ENCODE assay signal across 13 mouse cellular contexts in the genomic region with DNA sequence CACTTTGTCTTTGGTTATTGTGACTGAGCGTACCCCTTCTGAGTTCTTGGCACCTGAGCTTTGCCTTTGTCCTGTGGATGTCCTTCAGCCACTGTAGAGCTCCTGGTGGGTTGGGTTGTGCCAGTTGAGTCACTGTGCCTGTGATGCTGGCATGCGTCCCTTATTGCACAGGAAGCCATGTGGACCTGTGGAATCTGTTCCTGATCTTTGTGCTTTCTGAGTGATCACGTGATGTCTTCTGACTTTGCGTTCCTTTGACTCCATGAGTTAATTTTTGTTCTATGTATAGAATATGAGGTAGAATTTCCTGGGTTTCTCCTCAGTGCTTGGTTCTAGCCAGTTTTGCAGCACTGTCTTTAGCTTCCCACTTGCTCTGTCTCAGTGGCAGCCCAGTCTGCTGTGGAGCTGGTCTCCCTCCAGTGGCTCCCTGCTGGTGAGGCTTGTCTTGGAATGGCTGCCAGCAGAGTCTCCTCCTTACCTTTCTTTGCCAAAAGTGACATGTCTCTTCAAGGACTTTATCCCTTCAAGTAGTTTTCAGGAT. TPM values are rescaled to one million over a fixed set of nuclear protein-coding genes. Genes with fewer than 3 reads are reported as not detected.
A peak's percentile ranks its signal among the peaks of the same experiment; 100 is the strongest.
DNase-seq lines count a peak whose midpoint lies in the region; ATAC-seq and TF ChIP-seq lines count a peak whose summit lies in the region.
"Had no signal": no experiment of that assay in that cellular context is flagged by ENCODE, and none has a peak within 500 bp of the region (broad histone marks: within the 10 kb centered on the region; RNA-seq: fewer than 3 reads in every experiment).

No protein-coding gene starts in this region.

- H3K4me2 ChIP-seq in hindbrain, postnatal 0 days (ENCODE audit: low read depth, low read length), result no peak overlapping the region
- H3K4me2 ChIP-seq in hindbrain, embryonic 12.5 days (replicated peaks), result no peak overlapping the region

- no peak for TF ChIP-seq POLR2A in lung, adult 2 months (IDR thresholded peaks at IDR 0.05; ENCODE audit: borderline replicate concordance, extremely low read depth, low read depth, low read length)

- H3K27me3 ChIP-seq in hindbrain, postnatal 0 days (ENCODE audit: insufficient read depth, low read length), result no peaks in the 10 kb centered on the region
- no peaks in the 10 kb centered on the region for H3K27me3 ChIP-seq in hindbrain, embryonic 12.5 days

- H3K36me3 ChIP-seq in hindbrain, postnatal 0 days (ENCODE audit: insufficient read depth, low read length), result peaks cover 7% of the 10 kb centered on the region
- peaks cover 61% of the 10 kb centered on the region for H3K36me3 ChIP-seq in hindbrain, embryonic 12.5 days

- DNase-seq in adrenal gland, postnatal 14 days, result peak; percentile 66
- DNase-seq in adrenal gland, postnatal 4 days (ENCODE audit: low spot score in 2 of 2), result no peak
- DNase-seq in hindbrain, postnatal 0 days (ENCODE audit: low spot score), result peak; percentile 15
- peak; percentile 36 for DNase-seq in lung, postnatal 14 days
- DNase-seq in lung, adult 2 months, result no peak
- DNase-seq in lung, postnatal 36 days, result peak; percentile 39
- DNase-seq in urinary bladder, postnatal 4 days (ENCODE audit: low spot score in 2 of 2), result no peak
- DNase-seq: cerebellum, adult 2 months; thymus, postnatal 4 days had no signal

- H3K4me1 ChIP-seq in hindbrain, postnatal 0 days (ENCODE audit: insufficient read depth, low read length), result no peaks in the 10 kb centered on the region
- peaks cover 18% of the 10 kb centered on the region for H3K4me1 ChIP-seq in hindbrain, embryonic 12.5 days
- peaks cover 3% of the 10 kb centered on the region; the same call in 1 of the 2 replicates for H3K4me1 ChIP-seq in lung, adult 2 months (ENCODE audit: control insufficient read depth, insufficient read depth, low read length)

- ATAC-seq in hindbrain, postnatal 0 days, result no peak
- ATAC-seq in hindbrain, embryonic 12.5 days (ENCODE audit: low FRiP score), result no peak

- H3K4me3 ChIP-seq in hindbrain, postnatal 0 days (ENCODE audit: low read length), result no peak overlapping the region
- no peak overlapping the region for H3K4me3 ChIP-seq in hindbrain, embryonic 12.5 days
- H3K4me3 ChIP-seq in lung, adult 2 months (replicated peaks; ENCODE audit: extremely low read depth, low read depth, low read length), result no peak overlapping the region
- H3K4me3 ChIP-seq: erythroblast, embryonic 14.5 days had no signal

- 83% methylated on average over 4 of the region's 4 CpGs for WGBS in hindbrain, postnatal 0 days
- 95% methylated on average over 4 of the region's 4 CpGs for WGBS in hindbrain, embryonic 12.5 days
- 66% methylated on average over 4 of the region's 4 CpGs for WGBS in lung, adult 2 months

- no peak for TF ChIP-seq CTCF in hindbrain, postnatal 0 days (IDR thresholded peaks at IDR 0.05; ENCODE audit: low read depth)
- no peak for TF ChIP-seq CTCF in lung, adult 2 months (IDR thresholded peaks at IDR 0.05; ENCODE audit: insufficient read depth, low read length)

- H3K27ac ChIP-seq in hindbrain, postnatal 0 days, result no peak overlapping the region
- no peak overlapping the region for H3K27ac ChIP-seq in hindbrain, embryonic 12.5 days
- H3K27ac ChIP-seq: liver, embryonic 14.5 days had no signal

- no peak overlapping the region for H3K9ac ChIP-seq in hindbrain, postnatal 0 days (replicated peaks; ENCODE audit: low read length)
- H3K9ac ChIP-seq in hindbrain, embryonic 12.5 days, result no peak overlapping the region
- H3K9ac ChIP-seq: liver, embryonic 14.5 days had no signal

- no peaks in the 10 kb centered on the region for H3K9me3 ChIP-seq in hindbrain, postnatal 0 days (ENCODE audit: low read length)
- H3K9me3 ChIP-seq in hindbrain, embryonic 12.5 days (replicated peaks), result no peaks in the 10 kb centered on the region

RNA-seq across cellular contexts. Expression of a gene that starts 19.8 kb away (rescaled TPM):
- 69.4 and 71.3 TPM in 2 replicates for total RNA-seq in adrenal gland, postnatal 14 days (2021)
- 100 to 1,000 TPM; 108 to 110 TPM for total RNA-seq in adrenal gland, postnatal 4 days (2021)
- 105 and 130 TPM in 2 replicates for total RNA-seq in hindbrain, postnatal 0 days (2014; rRNA removed)
- 143 and 148 TPM in 2 replicates for polyA plus RNA-seq in hindbrain, postnatal 0 days (2015; fragmentation: Nextera tagmentation; extraction: Ambion mirVana)
- polyA plus RNA-seq in hindbrain, embryonic 12.5 days (2016; fragmentation: Nextera tagmentation; extraction: Ambion mirVana), result 144 and 151 TPM in 2 replicates
- polyA plus RNA-seq in lung, adult 2 months (2012; rRNA removed), result 86.9 and 95.8 TPM in 2 replicates

RNA-seq across cellular contexts. Expression of a gene that starts 21.0 kb away (rescaled TPM):
- 46.4 and 52.5 TPM in 2 replicates for total RNA-seq in adrenal gland, postnatal 14 days (2021)
- 10 to 100 TPM; 49.5 to 52.5 TPM for total RNA-seq in adrenal gland, postnatal 4 days (2021)
- total RNA-seq in hindbrain, postnatal 0 days (2014; rRNA removed), result 57.6 and 78.6 TPM in 2 replicates
- polyA plus RNA-seq in hindbrain, postnatal 0 days (2015; fragmentation: Nextera tagmentation; extraction: Ambion mirVana), result 99.7 and 100 TPM in 2 replicates
- 106 and 113 TPM in 2 replicates for polyA plus RNA-seq in hindbrain, embryonic 12.5 days (2016; fragmentation: Nextera tagmentation; extraction: Ambion mirVana)
- polyA plus RNA-seq in lung, adult 2 months (2012; rRNA removed), result 68.0 and 69.1 TPM in 2 replicates

RNA-seq across cellular contexts. Expression of a gene that starts 21.2 kb away (rescaled TPM):
- total RNA-seq in adrenal gland, postnatal 14 days (2021), result 27.2 and 31.5 TPM in 2 replicates
- 10 to 100 TPM; 44.2 to 44.8 TPM for total RNA-seq in adrenal gland, postnatal 4 days (2021)
- 35.4 and 49.1 TPM in 2 replicates for total RNA-seq in hindbrain, postnatal 0 days (2014; rRNA removed)
- 41.7 and 44.3 TPM in 2 replicates for polyA plus RNA-seq in hindbrain, postnatal 0 days (2015; fragmentation: Nextera tagmentation; extraction: Ambion mirVana)
- polyA plus RNA-seq in hindbrain, embryonic 12.5 days (2016; fragmentation: Nextera tagmentation; extraction: Ambion mirVana), result 75.3 and 78.8 TPM in 2 replicates
- polyA plus RNA-seq in lung, adult 2 months (2012; rRNA removed), result 35.6 and 40.1 TPM in 2 replicates

RNA-seq across cellular contexts. Expression of a gene that starts 28.7 kb away (rescaled TPM):
- 3.2 and 5.3 TPM in 2 replicates for total RNA-seq in adrenal gland, postnatal 14 days (2021)
- 10 to 100 TPM; 12.7 to 17.4 TPM for total RNA-seq in adrenal gland, postnatal 4 days (2021)
- 669 and 698 TPM in 2 replicates for total RNA-seq in hindbrain, postnatal 0 days (2014; rRNA removed)
- polyA plus RNA-seq in hindbrain, postnatal 0 days (2015; fragmentation: Nextera tagmentation; extraction: Ambion mirVana), result 593 and 639 TPM in 2 replicates
- polyA plus RNA-seq in hindbrain, embryonic 12.5 days (2016; fragmentation: Nextera tagmentation; extraction: Ambion mirVana), result 98.4 and 99.9 TPM in 2 replicates
- polyA plus RNA-seq in lung, adult 2 months (2012; rRNA removed), result 62.0 and 76.8 TPM in 2 replicates
- total RNA-seq: hematopoietic stem cell, adult 5-6 weeks had no signal

RNA-seq across cellular contexts. Expression of a gene that starts 31.6 kb away (rescaled TPM):
- 8.3 and 11.2 TPM in 2 replicates for total RNA-seq in adrenal gland, postnatal 14 days (2021)
- total RNA-seq in adrenal gland, postnatal 4 days (2021), result 10 to 100 TPM in 1 of 2 experiments, 1 to 10 TPM in 1; 8.6 to 14.8 TPM
- total RNA-seq in hindbrain, postnatal 0 days (2014; rRNA removed), result 6.9 and 10.3 TPM in 2 replicates
- 3.0 and 4.1 TPM in 2 replicates for polyA plus RNA-seq in hindbrain, postnatal 0 days (2015; fragmentation: Nextera tagmentation; extraction: Ambion mirVana)
- 1.7 and 3.0 TPM in 2 replicates for polyA plus RNA-seq in hindbrain, embryonic 12.5 days (2016; fragmentation: Nextera tagmentation; extraction: Ambion mirVana)
- 15.5 and 20.6 TPM in 2 replicates for polyA plus RNA-seq in lung, adult 2 months (2012; rRNA removed)
- total RNA-seq: hematopoietic stem cell, adult 5-6 weeks had no signal

Comparison
In these comparisons a context has a peak if more than half of its experiments do, and no peak if none do; other contexts are left out.
1. DNase-seq: peak in adrenal gland, postnatal 14 days (single experiment), hindbrain, postnatal 0 days (single experiment), lung, postnatal 14 days (single experiment) and lung, postnatal 36 days (single experiment); none in adrenal gland, postnatal 4 days (0 of 2), lung, adult 2 months (single experiment) and urinary bladder, postnatal 4 days (0 of 2).